Mouse (Mus musculus) spleen, adult 2 months (tissue): ENCODE results near the gene Tm6sf2.

Experiments used
- CTCF ChIP-seq: fragments of 200-500 bp; IDR thresholded peaks from 2 replicates; pipeline ENCODE4 v1.5.1; 2011; ENCODE audit warnings: mild to moderate bottlenecking, inconsistent platforms; ENCODE audit not compliant: insufficient read depth, insufficient read length, insufficient replicate concordance; ENCODE audit errors: extremely low read depth
- POLR2A ChIP-seq: fragments of 200-500 bp; IDR thresholded peaks from 2 replicates; pipeline ENCODE4 v1.6.1; 2011; ENCODE audit warnings: low read depth, low read length, inconsistent platforms

DNA sequence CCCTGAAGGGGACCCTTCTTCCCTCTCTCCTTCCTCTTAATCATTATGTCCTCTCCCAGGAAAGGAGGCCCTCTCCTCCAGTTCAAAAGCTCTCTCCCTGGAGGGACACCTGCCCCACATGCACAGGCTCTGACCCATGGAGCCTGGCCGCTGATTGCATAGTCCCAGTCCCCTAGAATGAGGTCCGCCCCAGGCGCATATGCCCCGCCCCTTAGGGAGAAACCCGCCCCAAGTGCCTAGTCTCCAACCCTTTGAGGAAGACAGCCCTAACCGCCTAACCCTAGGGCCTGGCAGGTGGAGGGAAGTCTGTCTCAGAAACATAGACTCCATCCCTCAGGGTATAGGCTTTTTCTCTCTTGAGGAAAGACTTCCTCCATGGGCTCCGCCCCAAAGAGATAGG lies 14.5 kb downstream of the Tm6sf2 start:
- TF ChIP-seq CTCF (no peak), POLR2A (no peak)
